In genomic region chr5:118036888-118037797, GRCm38 (mm10) we compare ENCODE assay signal across 8 mouse cellular contexts. TPM values are rescaled to one million over a fixed set of nuclear protein-coding genes. Genes with fewer than 3 reads are reported as not detected.
DNase-seq lines count a peak whose midpoint lies in the region; ATAC-seq and TF ChIP-seq lines count a peak whose summit lies in the region.

No protein-coding gene starts in this region.

- H3K9ac ChIP-seq in hindbrain, postnatal 0 days (replicated peaks; ENCODE audit: low read length) = no peak overlapping the region

- DNase-seq in hindbrain, embryonic 10.5 days (ENCODE audit: low spot score) = no peak
- no peak for DNase-seq in hindbrain, postnatal 0 days (ENCODE audit: low spot score)
- peak; percentile 79 for DNase-seq in CD4-positive, CD25-positive, alpha-beta regulatory T cell, adult 2 months (ENCODE audit: low read depth, low spot score)
- peak; percentile 50 for DNase-seq in cerebellum, adult 8-10 months
- DNase-seq in thymus, postnatal 25 days = peak; percentile 78
- DNase-seq in embryo, embryonic 10.5 days (ENCODE audit: low spot score) = no peak
- no peak for DNase-seq in retina, postnatal 1 day

- H3K27ac ChIP-seq in hindbrain, embryonic 10.5 days = peak overlapping the region; percentile 72
- H3K27ac ChIP-seq in hindbrain, postnatal 0 days = no peak overlapping the region; the same call in 1 of the 2 replicates

- H3K4me2 ChIP-seq in hindbrain, postnatal 0 days (ENCODE audit: low read depth, low read length) = no peak overlapping the region

- 38% methylated on average over 25 of the region's 25 CpGs for WGBS in hindbrain, embryonic 10.5 days
- WGBS in hindbrain, postnatal 0 days = 41% methylated on average over 25 of the region's 25 CpGs

- TF ChIP-seq CTCF in hindbrain, postnatal 0 days (IDR thresholded peaks at IDR 0.05; ENCODE audit: low read depth) = no peak

- peaks cover 3% of the 10 kb centered on the region; the same call in 1 of the 2 replicates for H3K9me3 ChIP-seq in hindbrain, embryonic 10.5 days
- peaks cover 2% of the 10 kb centered on the region; the same call in 1 of the 2 replicates for H3K9me3 ChIP-seq in hindbrain, postnatal 0 days (ENCODE audit: low read length)

- peak overlapping the region; percentile 32 for H3K4me3 ChIP-seq in hindbrain, embryonic 10.5 days
- no peak overlapping the region for H3K4me3 ChIP-seq in hindbrain, postnatal 0 days (ENCODE audit: low read length)

- H3K27me3 ChIP-seq in hindbrain, embryonic 10.5 days (ENCODE audit: insufficient read depth, poor library complexity, severe bottlenecking) = peaks cover 9% of the 10 kb centered on the region
- H3K27me3 ChIP-seq in hindbrain, postnatal 0 days (ENCODE audit: insufficient read depth, low read length) = no peaks in the 10 kb centered on the region

- H3K36me3 ChIP-seq in hindbrain, embryonic 10.5 days = no peaks in the 10 kb centered on the region
- H3K36me3 ChIP-seq in hindbrain, postnatal 0 days (ENCODE audit: insufficient read depth, low read length) = no peaks in the 10 kb centered on the region

- no peak; the same call in 1 of the 2 replicates for ATAC-seq in hindbrain, postnatal 0 days
- peak; percentile 76 for ATAC-seq in inflammation-experienced regulatory T-cells, adult 6 months

- H3K4me1 ChIP-seq in hindbrain, embryonic 10.5 days (replicated peaks) = peaks cover 32% of the 10 kb centered on the region
- H3K4me1 ChIP-seq in hindbrain, postnatal 0 days (ENCODE audit: insufficient read depth, low read length) = peaks cover 16% of the 10 kb centered on the region; the same call in 1 of the 2 replicates

RNA-seq across cellular contexts. Expression of gene Tesc, which starts 9.6 kb away (rescaled TPM):
- 0.45 and 0.55 TPM in 2 replicates for polyA plus RNA-seq in hindbrain, embryonic 10.5 days (2016; fragmentation: Nextera tagmentation; extraction: Ambion mirVana)
- 1.4 and 3.8 TPM in 2 replicates for total RNA-seq in hindbrain, postnatal 0 days (2014; rRNA removed)
- polyA plus RNA-seq in hindbrain, postnatal 0 days (2015; fragmentation: Nextera tagmentation; extraction: Ambion mirVana) = 6.9 and 7.5 TPM in 2 replicates
- 1 to 10 TPM; 3.2 to 6.1 (median 5.5) TPM for polyA plus RNA-seq in inflammation-experienced regulatory T-cells, adult 6 months (2017; shearing (Covaris generic))

Comparison
In these comparisons a context has a peak if more than half of its experiments do, and no peak if none do; other contexts are left out.
1. DNase-seq: peak in CD4-positive, CD25-positive, alpha-beta regulatory T cell, adult 2 months (single experiment), cerebellum, adult 8-10 months (single experiment) and thymus, postnatal 25 days (single experiment); none in hindbrain, embryonic 10.5 days (single experiment), hindbrain, postnatal 0 days (single experiment), embryo, embryonic 10.5 days (single experiment) and retina, postnatal 1 day (single experiment).